Comparison of ENCODE assay signal across 8 mouse cellular contexts in genomic region chr3:123116903-123117302, GRCm38 (mm10).
DNase-seq lines count a peak whose midpoint lies in the region; ATAC-seq and TF ChIP-seq lines count a peak whose summit lies in the region.

No protein-coding gene starts in this region.

- H3K4me3 ChIP-seq in limb, embryonic 14.5 days (replicated peaks; ENCODE audit: low read length): peak overlapping the region; percentile 10; the same call in 1 of the 2 replicates

- no peaks in the 10 kb centered on the region for H3K27me3 ChIP-seq in limb, embryonic 14.5 days (ENCODE audit: control insufficient read depth, insufficient read depth, low read length)

- no peaks in the 10 kb centered on the region for H3K9me3 ChIP-seq in limb, embryonic 14.5 days (ENCODE audit: control insufficient read depth, low read length)

- no peaks in the 10 kb centered on the region for H3K36me3 ChIP-seq in limb, embryonic 14.5 days (ENCODE audit: control insufficient read depth, insufficient read depth, low read length)

- H3K4me1 ChIP-seq in limb, embryonic 14.5 days (ENCODE audit: control insufficient read depth, insufficient read depth, low read length): peaks cover 6% of the 10 kb centered on the region

- no peak for TF ChIP-seq POLR2A in limb, embryonic 14.5 days (IDR thresholded peaks at IDR 0.05; ENCODE audit: borderline replicate concordance, extremely low read depth, insufficient read depth, insufficient read length)

- 15% methylated on average over 16 of the region's 16 CpGs for WGBS in limb, embryonic 14.5 days

- 0 out of 2 replicates have a peak overlapping the region, but pooled peaks have one; percentile 14 for H3K9ac ChIP-seq in limb, embryonic 14.5 days (ENCODE audit: low read depth, low read length, severe bottlenecking)

- H3K27ac ChIP-seq in limb, embryonic 14.5 days (replicated peaks; ENCODE audit: low read depth, low read length): no peak overlapping the region

- DNase-seq in adrenal gland, postnatal 14 days: peak; percentile 20
- DNase-seq in adrenal gland, postnatal 25 days: no peak
- DNase-seq in urinary bladder, adult 2 months (ENCODE audit: low spot score): peak; percentile 43
- no peak for DNase-seq in urinary bladder, postnatal 4 days (ENCODE audit: low spot score in 2 of 2)
- no peak for DNase-seq in limb, embryonic 14.5 days (ENCODE audit: low spot score)
- DNase-seq in right cerebral cortex, postnatal 4 days: no peak
- no peak for DNase-seq in left cerebral cortex, adult 8-10 months (ENCODE audit: low spot score in 2 of 2)
- DNase-seq in cerebellum, postnatal 36 days: no peak

- ATAC-seq in limb, embryonic 14.5 days (ENCODE audit: low FRiP score, low read depth): peak; percentile 61; the same call in 1 of the 2 replicates

- H3K4me2 ChIP-seq in limb, embryonic 14.5 days (replicated peaks; ENCODE audit: low read depth, low read length, severe bottlenecking): peak overlapping the region; percentile 45

Comparison
In these comparisons a context has a peak if more than half of its experiments do, and no peak if none do; other contexts are left out.
1. DNase-seq: peak in adrenal gland, postnatal 14 days (single experiment) and urinary bladder, adult 2 months (single experiment); none in adrenal gland, postnatal 25 days (single experiment), urinary bladder, postnatal 4 days (0 of 2), limb, embryonic 14.5 days (single experiment), right cerebral cortex, postnatal 4 days (single experiment), left cerebral cortex, adult 8-10 months (0 of 2) and cerebellum, postnatal 36 days (0 of 2).